Mouse (Mus musculus) cerebellum, adult 2 months (tissue): ENCODE results near the gene Tcta. TPM values are rescaled to one million over a fixed set of nuclear protein-coding genes. Genes with fewer than 3 reads are reported as not detected.

Source experiments
- DNase-seq, 2 experiments: peaks; one replicate each; pipeline ENCODE4 v3.0.0; 2021
- H3K27ac ChIP-seq: fragments of 200-500 bp; 2 replicates; pipeline ENCODE4 v1.5.1; 2012; ENCODE audit warnings: low read length, control low read depth, inconsistent platforms; ENCODE audit not compliant: insufficient read depth
- H3K27me3 ChIP-seq: fragments of 200-500 bp; 2 replicates; pipeline ENCODE4 v1.6.1; 2012; ENCODE audit warnings: inconsistent platforms, mild to moderate bottlenecking, low read length, moderate library complexity; ENCODE audit not compliant: control insufficient read depth, insufficient read depth
- H3K4me1 ChIP-seq: fragments of 200-500 bp; 2 replicates; pipeline ENCODE4 v1.6.1; 2011; ENCODE audit warnings: low read length; ENCODE audit not compliant: control insufficient read depth, insufficient read depth
- H3K4me3 ChIP-seq: fragments of 200-500 bp; replicated peaks from 2 replicates; pipeline ENCODE3; 2011; ENCODE audit warnings: mild to moderate bottlenecking, low read depth, low read length, control low read depth; ENCODE audit not compliant: insufficient read depth
- CTCF ChIP-seq: fragments of 200-500 bp; IDR thresholded peaks from 2 replicates; pipeline ENCODE4 v1.5.1; 2011; ENCODE audit warnings: low read depth, mild to moderate bottlenecking, control low read depth, low read length, moderate library complexity, borderline replicate concordance; ENCODE audit not compliant: insufficient read depth
- POLR2A ChIP-seq: fragments of 200-500 bp; IDR thresholded peaks from 2 replicates; pipeline ENCODE4 v1.6.1; 2011; ENCODE audit warnings: low read length, control low read depth, borderline replicate concordance; ENCODE audit not compliant: insufficient read depth
- WGBS: fragments of 180-500 bp; shearing (Covaris S2); methylation state at CpG from one replicate; pipeline ENCODE4 v1.1.7; 2018; 5-methylcytosine and 5-hydroxymethylcytosine counted together
- polyA plus RNA-seq: library from polyadenylated mRNA; depleted of rRNA; stranded (reverse); fragments of >200 nt; gene quantifications from 2 replicates; pipeline ENCODE4 v1.2.3, GENCODE M21; 2012

Tcta gene
- polyA plus RNA-seq, 1 experiment: 58.9 TPM

- H3K4me3 ChIP-seq: peak overlapping the region; percentile 97
- TF ChIP-seq CTCF: no peak
- no peak for TF ChIP-seq POLR2A
- no peaks in the 10 kb centered on the region for H3K27me3 ChIP-seq
- whole genome bisulfite sequencing: under 1% methylated on average over 44 of the region's 51 CpGs
- peaks cover 5% of the 10 kb centered on the region; the same call in 1 of the 2 replicates for H3K4me1 ChIP-seq
- H3K27ac ChIP-seq: peak overlapping the region; percentile 84
- peak in 1 of 2 experiments; percentile 76 for DNase-seq
Observed at GRCm38 (mm10) chr9:108306571-108306980, 616 bp upstream of the Tcta start.

DNA sequence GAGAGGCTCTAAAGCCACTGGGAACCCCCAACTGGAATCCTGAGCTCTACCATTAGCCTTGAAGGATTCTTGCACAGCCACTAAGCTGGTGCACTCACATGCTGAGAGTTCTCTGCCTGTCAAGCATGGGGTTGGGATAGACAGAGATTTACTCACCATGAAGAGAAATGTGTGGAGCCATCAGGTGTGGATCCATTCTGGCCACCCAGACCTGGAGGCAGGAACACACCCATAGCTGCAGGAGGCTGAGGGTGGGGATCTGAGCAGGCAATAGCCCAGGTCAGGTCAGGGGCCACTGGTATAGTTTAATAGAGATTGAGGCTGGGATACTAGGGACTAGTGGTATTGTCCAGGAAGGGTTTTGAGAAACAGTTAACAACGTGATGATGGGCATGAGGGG, 790 bp downstream of the Tcta start:
- Histone ChIP-seq H3K4me1 (peaks cover 5% of the 10 kb centered on the region; the same call in 1 of the 2 replicates), H3K4me3 (peak overlapping the region; percentile 86), H3K27ac (peak overlapping the region; percentile 69), H3K27me3 (no peaks in the 10 kb centered on the region)
- TF ChIP-seq POLR2A (no peak), CTCF (no peak)
- 0% methylated on average over 1 of the region's 1 CpGs for WGBS
- no peak for DNase-seq

GRCm38 (mm10) chr9:108304716-108305115, 1.2 kb downstream of the Tcta start:
- Histone ChIP-seq H3K4me3 (peak overlapping the region; percentile 86), H3K27ac (no peak overlapping the region), H3K4me1 (peaks cover 5% of the 10 kb centered on the region; the same call in 1 of the 2 replicates), H3K27me3 (no peaks in the 10 kb centered on the region)
- no peak for TF ChIP-seq CTCF
- TF ChIP-seq POLR2A: no peak
- 82% methylated on average over 4 of the region's 4 CpGs for WGBS
- no peak for DNase-seq

DNA sequence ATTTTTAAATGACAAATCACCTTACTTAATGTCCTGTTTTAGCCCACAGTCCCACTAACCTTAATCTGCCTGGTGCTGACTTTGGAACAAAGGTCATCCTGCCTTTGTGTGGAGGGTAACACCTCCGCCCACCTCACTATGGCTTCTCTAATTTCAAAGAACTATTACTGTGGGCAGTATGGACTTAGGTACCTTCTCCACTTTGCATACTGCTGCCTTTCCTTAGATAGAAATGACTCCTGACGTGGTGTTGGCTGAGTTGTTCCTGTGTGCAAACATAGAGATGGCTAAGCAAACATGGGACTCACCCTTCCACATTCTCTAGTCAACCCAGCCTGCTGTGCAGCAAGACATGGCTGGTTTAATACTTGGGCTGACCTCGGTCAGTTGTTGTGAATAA, 4.1 kb downstream of the Tcta start:
- TF ChIP-seq POLR2A (no peak), CTCF (no peak)
- Histone ChIP-seq H3K27me3 (no peaks in the 10 kb centered on the region), H3K4me3 (no peak overlapping the region), H3K27ac (no peak overlapping the region), H3K4me1 (peaks cover 5% of the 10 kb centered on the region; the same call in 1 of the 2 replicates)
- no peak for DNase-seq
- 90% methylated on average over 3 of the region's 3 CpGs for WGBS

- Histone ChIP-seq H3K4me1 (peaks cover 4% of the 10 kb centered on the region; the same call in 1 of the 2 replicates), H3K27me3 (no peaks in the 10 kb centered on the region), H3K27ac (no peak within 1 kb of the TSS), H3K4me3 (peak within 1 kb of the TSS; percentile 61)
- no peak for TF ChIP-seq CTCF
- TF ChIP-seq POLR2A: peak; percentile 29; the same call in 1 of the 2 replicates
- DNase-seq: peak; percentile 58 to 61
- WGBS: 22% methylated on average over 18 of the region's 18 CpGs
Observed at GRCm38 (mm10) chr9:108296453-108297355, 9.3 kb downstream of the Tcta start, which contains the start of gene Amt. TSS of gene Amt (plus strand) at chr9:108296853.

GRCm38 (mm10) chr9:108290773-108291172, 15.2 kb downstream of the Tcta start:
- Histone ChIP-seq H3K4me3 (peak overlapping the region; percentile 94), H3K27me3 (no peaks in the 10 kb centered on the region), H3K27ac (no peak overlapping the region), H3K4me1 (no peaks in the 10 kb centered on the region)
- TF ChIP-seq POLR2A (no peak), CTCF (no peak)
- 28% methylated on average over 6 of the region's 6 CpGs for WGBS
- peak in 1 of 2 experiments; percentile 22 for DNase-seq

- peak; percentile 90 to 96 for DNase-seq
- H3K4me1 ChIP-seq: no peaks in the 10 kb centered on the region
- no peaks in the 10 kb centered on the region for H3K27me3 ChIP-seq
- under 1% methylated on average over 32 of the region's 32 CpGs for WGBS
- peak; percentile 77; the same call in 1 of the 2 replicates for TF ChIP-seq POLR2A
- no peak for TF ChIP-seq CTCF
- H3K4me3 ChIP-seq: peak within 1 kb of the TSS; percentile 94
- H3K27ac ChIP-seq: peak within 1 kb of the TSS; percentile 30; the same call in 1 of the 2 replicates
Observed at GRCm38 (mm10) chr9:108290016-108290750, 15.8 kb downstream of the Tcta start, which contains the start of gene Nicn1. TSS of gene Nicn1 (plus strand) at chr9:108290429.
